Comparison of ENCODE assay signal across 27 mouse cellular contexts in genomic region chr2:57807911-57808310, GRCm38 (mm10).
"Had no signal": no experiment of that assay in that cellular context is flagged by ENCODE, and none has a peak within 500 bp of the region (broad histone marks: within the 10 kb centered on the region; RNA-seq: fewer than 3 reads in every experiment).

No protein-coding gene starts in this region.

- ATAC-seq: forebrain, embryonic 13.5 days; forebrain, embryonic 14.5 days; forebrain, embryonic 15.5 days; forebrain, embryonic 16.5 days; forebrain, postnatal 0 days had no signal

- H3K36me3 ChIP-seq: embryonic facial prominence, embryonic 12.5 days; embryonic facial prominence, embryonic 13.5 days; embryonic facial prominence, embryonic 15.5 days; forebrain, embryonic 10.5 days; forebrain, embryonic 12.5 days; forebrain, embryonic 15.5 days had no signal

- H3K27ac ChIP-seq: embryonic facial prominence, embryonic 12.5 days; embryonic facial prominence, embryonic 13.5 days; embryonic facial prominence, embryonic 15.5 days; forebrain, embryonic 10.5 days; forebrain, embryonic 12.5 days; forebrain, embryonic 13.5 days; forebrain, embryonic 15.5 days; gastrocnemius, adult 2 months; heart, adult 2 months had no signal

- H3K9ac ChIP-seq: embryonic facial prominence, embryonic 12.5 days; embryonic facial prominence, embryonic 13.5 days; embryonic facial prominence, embryonic 15.5 days; forebrain, embryonic 12.5 days; forebrain, embryonic 13.5 days; forebrain, embryonic 15.5 days; forebrain, postnatal 0 days had no signal

- H3K27me3 ChIP-seq: embryonic facial prominence, embryonic 12.5 days; embryonic facial prominence, embryonic 13.5 days; embryonic facial prominence, embryonic 15.5 days; forebrain, embryonic 13.5 days; forebrain, embryonic 15.5 days had no signal

- H3K4me3 ChIP-seq: embryonic facial prominence, embryonic 12.5 days; embryonic facial prominence, embryonic 13.5 days; embryonic facial prominence, embryonic 15.5 days; erythroblast, embryonic 14.5 days; forebrain, embryonic 10.5 days; forebrain, embryonic 12.5 days; forebrain, embryonic 13.5 days; forebrain, embryonic 15.5 days; gastrocnemius, adult 2 months; heart, adult 2 months had no signal

- H3K9me3 ChIP-seq: embryonic facial prominence, embryonic 12.5 days; embryonic facial prominence, embryonic 13.5 days; embryonic facial prominence, embryonic 15.5 days; forebrain, embryonic 10.5 days; forebrain, embryonic 12.5 days; forebrain, embryonic 13.5 days; forebrain, embryonic 15.5 days had no signal

- DNase-seq: cerebellum, adult 8-10 months; cerebellum, adult 9-10 months; cerebellum, adult 9-11 months; cerebellum, postnatal 10 days; cerebellum, postnatal 14 days; cerebellum, postnatal 25 days; cerebellum, postnatal 36 days; embryo, embryonic 11 days; forebrain, postnatal 0 days; gastrocnemius, adult 2 months; gastrocnemius, postnatal 10 days; gastrocnemius, postnatal 14 days; gastrocnemius, postnatal 25 days; gastrocnemius, postnatal 36 days; heart, adult 11 months; heart, adult 18-20 months; heart, adult 2 months had no signal

- H3K4me1 ChIP-seq: embryonic facial prominence, embryonic 12.5 days; embryonic facial prominence, embryonic 13.5 days; embryonic facial prominence, embryonic 15.5 days; forebrain, embryonic 10.5 days; forebrain, embryonic 12.5 days had no signal

- H3K4me2 ChIP-seq: embryonic facial prominence, embryonic 12.5 days; embryonic facial prominence, embryonic 13.5 days; embryonic facial prominence, embryonic 15.5 days; forebrain, embryonic 12.5 days; forebrain, embryonic 13.5 days; forebrain, embryonic 15.5 days had no signal
